Mouse (Mus musculus): Measurements from ENCODE around the gene Ggcx. TPM values are rescaled to one million over a fixed set of nuclear protein-coding genes. Genes with fewer than 3 reads are reported as not detected.
A peak's percentile ranks its signal among the peaks of the same experiment; 100 is the strongest.

Ggcx gene
- polyA plus RNA-seq, 1 experiment: 7.6 TPM

- WGBS: 86% methylated on average over 7 of the region's 7 CpGs
- TF ChIP-seq CTCF (IDR thresholded peaks at IDR 0.05; ENCODE audit: extremely low read depth, insufficient read depth, insufficient read length, insufficient replicate concordance): no peak
- TF ChIP-seq POLR2A (IDR thresholded peaks at IDR 0.05; ENCODE audit: low read depth, low read length): no peak
- H3K4me3 ChIP-seq (ENCODE audit: extremely low read depth, insufficient read depth, insufficient read length): no peak overlapping the region
- 0 out of 2 replicates have a peak, but pooled peaks cover under 1% of the 10 kb centered on the region for H3K4me1 ChIP-seq (ENCODE audit: control insufficient read depth, insufficient read depth, insufficient read length)
- no peak for DNase-seq (ENCODE audit: low read depth in 1 of 2, low spot score in 2 of 2)
- no peaks in the 10 kb centered on the region for H3K27me3 ChIP-seq (ENCODE audit: control insufficient read depth, insufficient read depth, low read length)
- H3K27ac ChIP-seq (ENCODE audit: insufficient read depth, low read length): no peak overlapping the region
- H3K36me3 ChIP-seq (ENCODE audit: control insufficient read depth, insufficient read depth, low read length): no peaks in the 10 kb centered on the region
Observed at GRCm38 (mm10) chr6:72405356-72405755, 8.8 kb upstream of the Ggcx start.

GRCm38 (mm10) chr6:72407119-72407518 is 7.0 kb upstream of the Ggcx start:
- H3K36me3 ChIP-seq (ENCODE audit: control insufficient read depth, insufficient read depth, low read length): no peaks in the 10 kb centered on the region
- DNase-seq (ENCODE audit: low read depth in 1 of 2, low spot score in 2 of 2): peak; percentile 74 to 76

GRCm38 (mm10) chr6:72409567-72409966 is 4.5 kb upstream of the Ggcx start:
- peak; percentile 29 to 52 for DNase-seq (ENCODE audit: low read depth in 1 of 2, low spot score in 2 of 2)
- Histone ChIP-seq H3K36me3 (ENCODE audit: control insufficient read depth, insufficient read depth, low read length) (no peaks in the 10 kb centered on the region), H3K4me1 (ENCODE audit: control insufficient read depth, insufficient read depth, insufficient read length) (peaks cover 6% of the 10 kb centered on the region; the same call in 1 of the 2 replicates), H3K27me3 (ENCODE audit: control insufficient read depth, insufficient read depth, low read length) (no peaks in the 10 kb centered on the region), H3K4me3 (ENCODE audit: extremely low read depth, insufficient read depth, insufficient read length) (no peak overlapping the region), H3K27ac (ENCODE audit: insufficient read depth, low read length) (no peak overlapping the region)
- TF ChIP-seq CTCF (IDR thresholded peaks at IDR 0.05; ENCODE audit: extremely low read depth, insufficient read depth, insufficient read length, insufficient replicate concordance) (peak; percentile 17; the same call in 1 of the 2 replicates), POLR2A (IDR thresholded peaks at IDR 0.05; ENCODE audit: low read depth, low read length) (no peak)
- 26% methylated on average over 3 of the region's 3 CpGs for WGBS

More at GRCm38 (mm10) chr6:72407119-72407518, 7.0 kb upstream of the Ggcx start:
- H3K27ac ChIP-seq (ENCODE audit: insufficient read depth, low read length): no peak overlapping the region
- H3K4me1 ChIP-seq (ENCODE audit: control insufficient read depth, insufficient read depth, insufficient read length): peaks cover 6% of the 10 kb centered on the region; the same call in 1 of the 2 replicates
- H3K27me3 ChIP-seq (ENCODE audit: control insufficient read depth, insufficient read depth, low read length): no peaks in the 10 kb centered on the region
- TF ChIP-seq CTCF (IDR thresholded peaks at IDR 0.05; ENCODE audit: extremely low read depth, insufficient read depth, insufficient read length, insufficient replicate concordance): peak; percentile 89; the same call in 1 of the 2 replicates
- TF ChIP-seq POLR2A (IDR thresholded peaks at IDR 0.05; ENCODE audit: low read depth, low read length): no peak
- H3K4me3 ChIP-seq (ENCODE audit: extremely low read depth, insufficient read depth, insufficient read length): no peak overlapping the region
- WGBS: 2% methylated on average over 5 of the region's 5 CpGs

GRCm38 (mm10) chr6:72410003-72410402 is 4.1 kb upstream of the Ggcx start:
- no peak for DNase-seq (ENCODE audit: low read depth in 1 of 2, low spot score in 2 of 2)
- no peak overlapping the region for H3K4me3 ChIP-seq (ENCODE audit: extremely low read depth, insufficient read depth, insufficient read length)
- no peaks in the 10 kb centered on the region for H3K36me3 ChIP-seq (ENCODE audit: control insufficient read depth, insufficient read depth, low read length)
- no peaks in the 10 kb centered on the region for H3K27me3 ChIP-seq (ENCODE audit: control insufficient read depth, insufficient read depth, low read length)
- TF ChIP-seq POLR2A (IDR thresholded peaks at IDR 0.05; ENCODE audit: low read depth, low read length): no peak
- TF ChIP-seq CTCF (IDR thresholded peaks at IDR 0.05; ENCODE audit: extremely low read depth, insufficient read depth, insufficient read length, insufficient replicate concordance): no peak
- peaks cover 6% of the 10 kb centered on the region; the same call in 1 of the 2 replicates for H3K4me1 ChIP-seq (ENCODE audit: control insufficient read depth, insufficient read depth, insufficient read length)
- WGBS: 31% methylated on average over 1 of the region's 1 CpGs
- H3K27ac ChIP-seq (ENCODE audit: insufficient read depth, low read length): no peak overlapping the region

GRCm38 (mm10) chr6:72410518-72410917 is 3.6 kb upstream of the Ggcx start:
- 20% methylated on average over 7 of the region's 7 CpGs for WGBS
- DNase-seq (ENCODE audit: low read depth in 1 of 2, low spot score in 2 of 2): no peak
- H3K36me3 ChIP-seq (ENCODE audit: control insufficient read depth, insufficient read depth, low read length): no peaks in the 10 kb centered on the region
- 0 out of 2 replicates have a peak overlapping the region, but pooled peaks have one; percentile 10 for H3K27ac ChIP-seq (ENCODE audit: insufficient read depth, low read length)
- H3K4me3 ChIP-seq (ENCODE audit: extremely low read depth, insufficient read depth, insufficient read length): no peak overlapping the region
- peaks cover 6% of the 10 kb centered on the region; the same call in 1 of the 2 replicates for H3K4me1 ChIP-seq (ENCODE audit: control insufficient read depth, insufficient read depth, insufficient read length)
- TF ChIP-seq CTCF (IDR thresholded peaks at IDR 0.05; ENCODE audit: extremely low read depth, insufficient read depth, insufficient read length, insufficient replicate concordance) (no peak), POLR2A (IDR thresholded peaks at IDR 0.05; ENCODE audit: low read depth, low read length) (no peak)
- H3K27me3 ChIP-seq (ENCODE audit: control insufficient read depth, insufficient read depth, low read length): no peaks in the 10 kb centered on the region

- H3K4me3 ChIP-seq (ENCODE audit: extremely low read depth, insufficient read depth, insufficient read length): no peak overlapping the region
- no peaks in the 10 kb centered on the region for H3K27me3 ChIP-seq (ENCODE audit: control insufficient read depth, insufficient read depth, low read length)
- peaks cover 6% of the 10 kb centered on the region; the same call in 1 of the 2 replicates for H3K4me1 ChIP-seq (ENCODE audit: control insufficient read depth, insufficient read depth, insufficient read length)
- WGBS: 90% methylated on average over 5 of the region's 5 CpGs
- DNase-seq (ENCODE audit: low read depth in 1 of 2, low spot score in 2 of 2): no peak
- H3K27ac ChIP-seq (ENCODE audit: insufficient read depth, low read length): no peak overlapping the region
- peaks cover 5% of the 10 kb centered on the region for H3K36me3 ChIP-seq (ENCODE audit: control insufficient read depth, insufficient read depth, low read length)
- TF ChIP-seq POLR2A (IDR thresholded peaks at IDR 0.05; ENCODE audit: low read depth, low read length) (no peak), CTCF (IDR thresholded peaks at IDR 0.05; ENCODE audit: extremely low read depth, insufficient read depth, insufficient read length, insufficient replicate concordance) (no peak)
Observed at GRCm38 (mm10) chr6:72415181-72415580, 1.1 kb downstream of the Ggcx start.
